ENCODE assay signal across 12 mouse cellular contexts in the genomic region with DNA sequence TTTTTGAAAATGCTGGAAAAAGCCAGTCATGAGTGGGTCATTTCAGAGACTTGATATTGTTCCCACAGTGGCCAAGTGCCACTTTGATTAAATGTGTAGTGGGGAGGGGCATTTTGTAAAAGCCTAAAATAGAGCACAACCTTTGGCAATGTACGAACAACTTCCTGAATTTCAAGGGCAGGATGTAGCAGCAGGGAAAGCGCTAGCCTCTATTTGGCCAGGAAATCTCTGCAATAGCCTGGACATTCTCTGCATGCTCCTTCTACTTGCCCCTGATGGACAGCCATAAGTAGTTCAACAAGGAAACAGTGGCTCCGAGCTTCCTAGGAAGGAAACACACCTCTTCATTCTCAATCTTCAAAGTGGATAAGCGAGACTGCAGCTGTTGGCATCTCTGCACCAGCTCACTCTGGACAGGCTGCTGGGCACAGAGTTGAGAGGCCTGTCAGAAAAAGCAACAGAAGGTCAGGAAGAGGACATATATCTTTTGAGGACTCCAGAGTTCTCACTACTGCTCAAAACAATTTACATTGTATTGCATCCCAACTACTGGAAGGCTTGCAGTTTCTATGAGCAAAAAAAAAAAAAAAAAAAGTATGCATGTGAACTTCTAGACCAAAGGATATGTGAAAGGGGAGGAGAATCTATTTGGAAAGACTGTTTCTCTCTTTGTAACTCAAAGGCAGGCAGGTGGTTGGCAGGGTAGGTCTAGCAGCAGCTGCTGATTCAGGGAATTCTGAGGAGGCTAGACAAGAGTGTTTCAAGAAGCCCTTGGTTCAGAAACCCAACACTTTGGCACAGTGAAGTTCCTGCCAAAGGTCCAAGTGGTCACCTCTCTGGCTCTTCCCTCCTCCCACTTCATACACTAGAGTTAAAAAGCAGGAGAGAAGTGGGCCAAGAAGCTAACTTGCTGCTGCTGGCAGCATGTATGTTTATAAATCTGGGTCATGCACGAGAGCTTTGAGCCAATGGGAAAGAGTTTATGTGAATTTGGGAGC.
DNase-seq lines count a peak whose midpoint lies in the region; ATAC-seq and TF ChIP-seq lines count a peak whose summit lies in the region.
"Had no signal": no experiment of that assay in that cellular context is flagged by ENCODE, and none has a peak within 500 bp of the region (broad histone marks: within the 10 kb centered on the region; RNA-seq: fewer than 3 reads in every experiment).

No protein-coding gene starts in this region.

- H3K27me3 ChIP-seq in kidney, embryonic 15.5 days: no peaks in the 10 kb centered on the region
- H3K27me3 ChIP-seq in kidney, postnatal 0 days (ENCODE audit: insufficient read depth, low read length): no peaks in the 10 kb centered on the region
- no peaks in the 10 kb centered on the region for H3K27me3 ChIP-seq in hindbrain, embryonic 14.5 days (ENCODE audit: control insufficient read depth, insufficient read depth, low read length)
- H3K27me3 ChIP-seq: hindbrain, embryonic 13.5 days; limb, embryonic 13.5 days had no signal

- H3K4me1 ChIP-seq in kidney, embryonic 15.5 days: no peaks in the 10 kb centered on the region
- H3K4me1 ChIP-seq in kidney, postnatal 0 days (replicated peaks; ENCODE audit: insufficient read depth, low read length): no peaks in the 10 kb centered on the region; the same call in 1 of the 2 replicates
- no peaks in the 10 kb centered on the region for H3K4me1 ChIP-seq in hindbrain, embryonic 14.5 days (replicated peaks; ENCODE audit: control insufficient read depth, insufficient read depth, low read length)
- H3K4me1 ChIP-seq: hindbrain, embryonic 13.5 days; limb, embryonic 13.5 days had no signal

- no peak for TF ChIP-seq CTCF in kidney, postnatal 0 days (IDR thresholded peaks at IDR 0.05; ENCODE audit: low read depth)

- no peak overlapping the region for H3K9ac ChIP-seq in kidney, embryonic 15.5 days
- no peak overlapping the region for H3K9ac ChIP-seq in kidney, postnatal 0 days (ENCODE audit: low read depth, low read length)
- H3K9ac ChIP-seq in hindbrain, embryonic 14.5 days: no peak overlapping the region
- H3K9ac ChIP-seq: hindbrain, embryonic 13.5 days; limb, embryonic 13.5 days had no signal

- no peaks in the 10 kb centered on the region for H3K9me3 ChIP-seq in kidney, embryonic 15.5 days (replicated peaks)
- no peaks in the 10 kb centered on the region for H3K9me3 ChIP-seq in kidney, postnatal 0 days (replicated peaks; ENCODE audit: low read length)
- no peaks in the 10 kb centered on the region for H3K9me3 ChIP-seq in hindbrain, embryonic 14.5 days (ENCODE audit: control insufficient read depth, low read length)
- H3K9me3 ChIP-seq: hindbrain, embryonic 13.5 days; limb, embryonic 13.5 days had no signal

- intact Hi-C loops in left cerebral cortex, postnatal 25 days (cut with DNase I): no loop called here

- no peak overlapping the region for H3K4me3 ChIP-seq in kidney, embryonic 15.5 days (replicated peaks)
- no peak overlapping the region for H3K4me3 ChIP-seq in kidney, postnatal 0 days (replicated peaks; ENCODE audit: low read depth, low read length)
- no peak overlapping the region for H3K4me3 ChIP-seq in hindbrain, embryonic 14.5 days (replicated peaks; ENCODE audit: low read length)
- H3K4me3 ChIP-seq: hindbrain, embryonic 13.5 days; limb, embryonic 13.5 days had no signal

- no peak overlapping the region for H3K27ac ChIP-seq in kidney, embryonic 15.5 days
- H3K27ac ChIP-seq in kidney, postnatal 0 days: no peak overlapping the region; the same call in 1 of the 2 replicates
- H3K27ac ChIP-seq in hindbrain, embryonic 14.5 days: no peak overlapping the region
- H3K27ac ChIP-seq: hindbrain, embryonic 13.5 days; limb, embryonic 13.5 days had no signal

- H3K4me2 ChIP-seq in kidney, embryonic 15.5 days: no peak overlapping the region
- no peak overlapping the region for H3K4me2 ChIP-seq in kidney, postnatal 0 days (ENCODE audit: low read length)
- no peak overlapping the region for H3K4me2 ChIP-seq in hindbrain, embryonic 14.5 days (replicated peaks)
- H3K4me2 ChIP-seq: hindbrain, embryonic 13.5 days; limb, embryonic 13.5 days had no signal

- no peak for ATAC-seq in kidney, embryonic 15.5 days (replicated peaks; ENCODE audit: low FRiP score)
- ATAC-seq in kidney, postnatal 0 days (replicated peaks; ENCODE audit: low FRiP score, low read depth): no peak
- no peak for ATAC-seq in hindbrain, embryonic 14.5 days (ENCODE audit: low FRiP score)
- ATAC-seq: CD4-positive, CD25-positive, alpha-beta regulatory T cell, adult 4 months; forebrain, embryonic 14.5 days had no signal

- 75% methylated on average over 5 of the region's 5 CpGs for WGBS in kidney, embryonic 15.5 days
- WGBS in kidney, postnatal 0 days: 59% methylated on average over 5 of the region's 5 CpGs
- 92% methylated on average over 5 of the region's 5 CpGs for WGBS in hindbrain, embryonic 14.5 days

- H3K36me3 ChIP-seq in kidney, embryonic 15.5 days: peaks cover 53% of the 10 kb centered on the region
- peaks cover 8% of the 10 kb centered on the region; the same call in 1 of the 2 replicates for H3K36me3 ChIP-seq in kidney, postnatal 0 days (ENCODE audit: insufficient read depth, low read length)
- H3K36me3 ChIP-seq in hindbrain, embryonic 14.5 days (replicated peaks; ENCODE audit: control insufficient read depth, insufficient read depth): peaks cover 38% of the 10 kb centered on the region

- peak; percentile 19 to 57 for DNase-seq in kidney, adult 8-10 months
- peak; percentile 77 for DNase-seq in heart, adult 8-10 months (ENCODE audit: low spot score)
- DNase-seq in kidney, postnatal 0 days (ENCODE audit: low spot score): peak; percentile 54
- peak; percentile 73 for DNase-seq in lung, postnatal 36 days
- DNase-seq in hindbrain, embryonic 14.5 days (ENCODE audit: low spot score): no peak
- DNase-seq in right cerebral cortex, postnatal 10 days (ENCODE audit: low spot score in 2 of 2): no peak
- DNase-seq in left cerebral cortex, postnatal 25 days (ENCODE audit: low spot score in 2 of 2): no peak

Comparison
In these comparisons a context has a peak if more than half of its experiments do, and no peak if none do; other contexts are left out.
1. DNase-seq: peak in kidney, adult 8-10 months (2 of 2), heart, adult 8-10 months (single experiment), kidney, postnatal 0 days (single experiment) and lung, postnatal 36 days (single experiment); none in hindbrain, embryonic 14.5 days (single experiment), right cerebral cortex, postnatal 10 days (0 of 2) and left cerebral cortex, postnatal 25 days (0 of 2).